Mouse (Mus musculus) limb, embryonic 11.5 days (tissue): ENCODE results near the gene Agpat4. TPM values are rescaled to one million over a fixed set of nuclear protein-coding genes. Genes with fewer than 3 reads are reported as not detected.

Source experiments
- ATAC-seq: fragments of 200-750 bp; cut with Nextera tagmentation; 2 replicates; pipeline ENCODE4 v1.8.0; 2017; ENCODE audit warnings: low read depth; ENCODE audit not compliant: insufficient number of reproducible peaks, low FRiP score, low TSS enrichment
- DNase-seq: peaks from one replicate; pipeline ENCODE4 v3.0.0-alpha.2; 2015; ENCODE audit warnings: low spot score
- H3K27ac ChIP-seq: fragments of 300-500 bp; sonication (generic); replicated peaks from 2 replicates; pipeline ENCODE4 v1.5.1; 2014; ENCODE audit warnings: low read depth, mild to moderate bottlenecking, low read length
- H3K27me3 ChIP-seq: fragments of 300-500 bp; sonication (generic); 2 replicates; pipeline ENCODE4 v1.6.1; 2014; ENCODE audit warnings: mild to moderate bottlenecking, low read length, mixed read lengths; ENCODE audit not compliant: control insufficient read depth, insufficient read depth
- H3K36me3 ChIP-seq: fragments of 300-500 bp; sonication (generic); 2 replicates; pipeline ENCODE4 v1.6.1; 2014; ENCODE audit warnings: mild to moderate bottlenecking, low read length, moderate library complexity, mixed read lengths; ENCODE audit not compliant: control insufficient read depth, insufficient read depth
- H3K4me1 ChIP-seq: fragments of 300-500 bp; sonication (generic); 2 replicates; pipeline ENCODE4 v1.6.1; 2014; ENCODE audit warnings: low read length, mixed read lengths; ENCODE audit not compliant: control insufficient read depth, insufficient read depth
- H3K4me2 ChIP-seq: fragments of 300-500 bp; sonication (generic); 2 replicates; pipeline ENCODE4 v1.6.1; 2014; ENCODE audit warnings: low read depth, mild to moderate bottlenecking, moderate library complexity; ENCODE audit not compliant: severe bottlenecking
- H3K4me3 ChIP-seq: fragments of 300-500 bp; sonication (generic); 2 replicates; pipeline ENCODE4 v1.5.1; 2014; ENCODE audit warnings: low read depth, low read length
- H3K9ac ChIP-seq: fragments of 300-500 bp; sonication (generic); 2 replicates; pipeline ENCODE4 v1.6.1; 2014; ENCODE audit warnings: mild to moderate bottlenecking, low read length
- H3K9me3 ChIP-seq: fragments of 300-500 bp; sonication (generic); 2 replicates; pipeline ENCODE4 v1.6.1; 2016; ENCODE audit warnings: low read length; ENCODE audit not compliant: control insufficient read depth
- WGBS: fragments of 180-500 bp; shearing (Covaris S2); extraction: QIAGEN DNeasy Blood & Tissue Kit; methylation state at CpG from one replicate; pipeline ENCODE4 v1.1.7; 2014; 5-methylcytosine and 5-hydroxymethylcytosine counted together
- polyA plus RNA-seq: library from polyadenylated mRNA; unstranded; fragments of >200 nt; fragmentation: Nextera tagmentation; extraction: Ambion mirVana; gene quantifications from 2 replicates; pipeline ENCODE4 v1.2.1, GENCODE M21; 2014

Agpat4 gene
- polyA plus RNA-seq, 1 experiment from 2014 or later: 25.5 TPM

DNA sequence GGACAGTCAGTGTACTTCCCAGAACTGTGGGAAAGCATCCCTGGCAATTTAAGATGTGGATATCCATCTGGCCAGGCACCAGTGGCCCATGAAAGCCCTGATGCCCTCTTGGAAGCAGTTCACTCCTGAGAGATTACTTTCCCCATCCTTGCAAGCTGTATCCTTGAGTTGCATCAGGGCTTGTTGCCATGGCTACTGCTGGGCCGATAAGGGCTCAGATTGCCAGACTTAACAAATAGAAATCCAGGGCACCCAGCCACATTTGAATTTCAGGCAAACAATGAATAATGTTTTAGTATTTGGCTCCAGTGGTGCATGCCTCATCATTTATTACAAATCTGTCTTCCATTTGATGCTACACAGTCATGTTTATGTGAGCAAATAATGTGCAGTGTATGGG lies 69.3 kb downstream of the Agpat4 start:
- no peaks in the 10 kb centered on the region for H3K36me3 ChIP-seq
- WGBS: 82% methylated on average over 1 of the region's 1 CpGs

DNA sequence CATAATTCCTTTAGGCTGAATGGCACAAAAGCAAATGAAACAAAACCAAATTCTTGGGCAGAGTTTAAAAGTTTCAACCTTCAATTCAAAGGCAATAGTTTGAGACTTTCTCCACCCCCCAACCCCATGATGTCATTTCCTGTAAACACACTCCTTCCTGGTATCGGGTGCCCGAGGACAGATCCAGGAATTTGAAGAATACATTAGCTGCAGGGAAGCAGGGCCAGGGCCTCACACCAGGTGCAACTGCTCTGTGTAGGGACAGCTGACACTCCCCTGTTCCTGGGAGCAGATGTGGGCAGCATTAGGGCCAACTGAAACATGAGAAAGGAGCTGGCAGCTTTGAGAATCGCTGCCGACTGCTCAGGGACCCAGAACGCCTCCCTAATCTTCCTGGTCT lies 76.6 kb downstream of the Agpat4 start:
- Histone ChIP-seq H3K36me3 (no peaks in the 10 kb centered on the region), H3K4me2 (no peak overlapping the region), H3K4me3 (no peak overlapping the region), H3K27ac (peak overlapping the region; percentile 68; the same call in 1 of the 2 replicates), H3K27me3 (no peaks in the 10 kb centered on the region), H3K9me3 (no peaks in the 10 kb centered on the region), H3K9ac (no peak overlapping the region; the same call in 1 of the 2 replicates), H3K4me1 (peaks cover 13% of the 10 kb centered on the region)
- DNase-seq: peak; percentile 54
- WGBS: 20% methylated on average over 5 of the region's 5 CpGs
- ATAC-seq: 0 out of 2 replicates have a peak, but pooled peaks have one; percentile 72

More for the DNA sequence above, 69.3 kb downstream of the Agpat4 start:
- Histone ChIP-seq H3K4me1 (no peaks in the 10 kb centered on the region), H3K9me3 (no peaks in the 10 kb centered on the region), H3K27ac (no peak overlapping the region), H3K9ac (no peak overlapping the region), H3K4me2 (no peak overlapping the region), H3K27me3 (no peaks in the 10 kb centered on the region), H3K4me3 (no peak overlapping the region)
- DNase-seq: no peak
- no peak for ATAC-seq

DNA sequence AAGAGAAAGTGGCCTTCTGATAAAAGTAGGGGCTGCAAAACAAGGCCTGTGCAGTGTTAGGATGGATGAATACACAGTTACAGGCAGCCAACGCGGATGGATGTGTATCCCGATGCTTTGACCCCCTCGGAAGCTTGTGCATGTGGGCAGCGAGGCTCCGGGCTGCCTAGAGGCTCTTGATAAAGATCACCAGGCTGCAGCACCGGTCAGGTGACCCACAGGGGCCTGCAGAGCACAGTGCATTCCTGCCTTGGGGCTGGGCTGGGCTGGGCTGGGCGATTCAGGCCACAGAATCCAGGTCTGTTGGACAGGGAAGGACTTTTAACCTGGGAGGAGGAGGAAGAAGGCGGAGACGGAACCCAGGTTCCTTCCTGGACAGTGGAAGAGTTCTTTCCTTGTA lies 77.1 kb downstream of the Agpat4 start:
- peak overlapping the region; percentile 68 for H3K27ac ChIP-seq
- H3K27me3 ChIP-seq: no peaks in the 10 kb centered on the region
- no peak overlapping the region for H3K4me2 ChIP-seq
- DNase-seq (no peak), ATAC-seq (no peak)
- WGBS: 55% methylated on average over 10 of the region's 10 CpGs
- no peaks in the 10 kb centered on the region for H3K36me3 ChIP-seq
- no peak overlapping the region for H3K4me3 ChIP-seq
- H3K9me3 ChIP-seq: no peaks in the 10 kb centered on the region
- peaks cover 13% of the 10 kb centered on the region for H3K4me1 ChIP-seq
- H3K9ac ChIP-seq: no peak overlapping the region; the same call in 1 of the 2 replicates

DNA sequence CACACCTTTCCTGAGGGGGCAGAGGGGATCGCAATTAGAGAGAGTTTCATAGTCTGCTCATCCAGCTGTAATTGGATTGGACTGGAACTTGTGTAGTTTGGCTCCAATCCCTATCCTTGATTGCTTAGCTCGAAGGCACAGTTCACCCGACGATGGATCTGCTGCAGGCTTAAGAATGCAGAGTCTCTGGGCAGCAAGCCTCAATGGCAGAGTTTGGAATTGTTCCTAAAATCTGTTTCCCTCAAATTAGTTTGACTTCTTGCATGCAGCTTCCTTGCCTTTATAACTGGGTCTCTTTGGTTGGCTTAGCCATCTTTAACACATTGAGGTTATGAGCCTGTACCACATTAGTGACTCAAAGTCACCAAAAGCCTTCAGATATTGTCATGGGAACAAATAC lies 81.4 kb downstream of the Agpat4 start:
- H3K27me3 ChIP-seq: no peaks in the 10 kb centered on the region
- H3K27ac ChIP-seq: no peak overlapping the region
- H3K4me1 ChIP-seq: peaks cover 8% of the 10 kb centered on the region
- H3K9me3 ChIP-seq: no peaks in the 10 kb centered on the region
- H3K4me3 ChIP-seq: no peak overlapping the region
- no peak for ATAC-seq
- 78% methylated on average over 4 of the region's 4 CpGs for WGBS
- no peak overlapping the region for H3K9ac ChIP-seq
- no peak overlapping the region for H3K4me2 ChIP-seq
- no peak for DNase-seq
- no peaks in the 10 kb centered on the region for H3K36me3 ChIP-seq

DNA sequence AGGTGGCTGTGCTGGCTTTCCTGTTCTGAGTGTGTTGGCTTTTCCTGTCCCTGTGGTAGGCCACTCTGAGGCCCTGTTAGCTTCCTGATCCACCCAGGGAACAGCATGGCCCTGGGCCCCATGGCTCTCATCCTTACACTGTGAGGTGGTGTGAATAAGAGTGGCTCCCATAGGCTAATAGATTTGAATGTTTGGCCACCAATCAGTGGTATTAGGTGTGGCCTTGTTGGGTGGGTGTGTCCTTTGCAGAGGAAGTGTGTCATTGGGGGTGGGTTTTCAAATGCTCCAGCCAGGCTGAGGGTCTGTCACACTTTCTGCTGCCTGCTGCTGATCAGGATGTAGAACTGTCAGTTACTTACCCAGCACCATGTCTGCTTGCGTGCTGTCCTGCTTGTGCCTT lies 82.6 kb downstream of the Agpat4 start:
- ATAC-seq (no peak), DNase-seq (no peak)
- Histone ChIP-seq H3K36me3 (no peaks in the 10 kb centered on the region), H3K9me3 (no peaks in the 10 kb centered on the region), H3K4me2 (no peak overlapping the region), H3K27me3 (no peaks in the 10 kb centered on the region), H3K9ac (no peak overlapping the region), H3K4me3 (no peak overlapping the region), H3K27ac (no peak overlapping the region), H3K4me1 (peaks cover 10% of the 10 kb centered on the region)
- 97% methylated on average over 1 of the region's 1 CpGs for WGBS

DNA sequence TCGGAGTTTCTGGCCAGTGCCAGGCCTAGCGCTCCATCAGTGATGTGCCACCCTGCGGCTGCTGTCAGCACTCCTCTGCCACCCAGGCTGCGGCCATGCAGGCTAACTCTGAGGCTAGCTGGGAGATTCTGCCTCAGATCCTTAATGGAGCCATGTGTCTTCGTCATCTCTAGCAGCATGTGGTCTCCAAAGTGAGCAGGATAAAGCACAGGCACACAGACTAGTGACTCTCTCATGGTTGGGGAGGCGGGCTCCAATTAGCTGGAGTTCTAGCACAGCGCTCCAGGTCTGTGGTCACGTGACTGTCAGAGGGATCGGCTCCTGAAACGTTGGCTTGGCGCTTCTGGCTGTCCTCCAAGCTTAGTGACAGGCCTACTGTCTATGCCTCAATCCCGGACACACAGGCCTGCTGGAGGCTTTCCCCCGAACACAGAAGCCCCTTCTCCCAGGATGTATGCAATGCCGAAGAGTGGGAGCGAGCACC lies 85.0 kb downstream of the Agpat4 start:
- Histone ChIP-seq H3K4me2 (no peak overlapping the region), H3K4me1 (peaks cover 26% of the 10 kb centered on the region), H3K36me3 (no peaks in the 10 kb centered on the region), H3K27ac (0 out of 2 replicates have a peak overlapping the region, but pooled peaks have one; percentile 26), H3K4me3 (no peak overlapping the region), H3K9me3 (no peaks in the 10 kb centered on the region), H3K27me3 (no peaks in the 10 kb centered on the region), H3K9ac (no peak overlapping the region)
- no peak for DNase-seq
- WGBS: 62% methylated on average over 15 of the region's 15 CpGs
- ATAC-seq: no peak

DNA sequence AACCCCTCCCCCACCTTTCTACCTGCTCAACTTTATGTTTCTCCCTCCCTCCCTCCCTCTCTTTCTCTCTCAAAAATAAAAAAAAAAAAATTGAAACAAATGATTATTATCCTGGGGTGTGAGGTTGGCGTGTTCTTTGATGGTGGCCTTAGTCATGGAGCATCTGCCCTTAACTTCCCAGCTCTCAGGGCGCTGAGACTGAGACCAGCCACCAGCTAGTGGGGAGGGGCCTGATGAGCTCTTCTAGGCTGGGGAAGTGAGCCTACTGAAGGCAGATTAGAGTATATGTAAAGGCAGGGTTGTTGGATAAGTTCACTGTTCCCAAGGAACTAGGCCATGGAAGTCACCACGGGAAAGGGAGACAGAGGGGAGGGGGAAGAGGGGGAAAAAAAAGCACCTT lies 85.7 kb downstream of the Agpat4 start:
- no peak overlapping the region for H3K4me2 ChIP-seq
- ATAC-seq (no peak), DNase-seq (no peak)
- 0 out of 2 replicates have a peak overlapping the region, but pooled peaks have one; percentile 30 for H3K27ac ChIP-seq
- 73% methylated on average over 3 of the region's 3 CpGs for WGBS
- no peaks in the 10 kb centered on the region for H3K27me3 ChIP-seq
- no peaks in the 10 kb centered on the region for H3K36me3 ChIP-seq
- no peak overlapping the region for H3K4me3 ChIP-seq
- peaks cover 26% of the 10 kb centered on the region for H3K4me1 ChIP-seq
- H3K9ac ChIP-seq: no peak overlapping the region
- no peaks in the 10 kb centered on the region for H3K9me3 ChIP-seq

DNA sequence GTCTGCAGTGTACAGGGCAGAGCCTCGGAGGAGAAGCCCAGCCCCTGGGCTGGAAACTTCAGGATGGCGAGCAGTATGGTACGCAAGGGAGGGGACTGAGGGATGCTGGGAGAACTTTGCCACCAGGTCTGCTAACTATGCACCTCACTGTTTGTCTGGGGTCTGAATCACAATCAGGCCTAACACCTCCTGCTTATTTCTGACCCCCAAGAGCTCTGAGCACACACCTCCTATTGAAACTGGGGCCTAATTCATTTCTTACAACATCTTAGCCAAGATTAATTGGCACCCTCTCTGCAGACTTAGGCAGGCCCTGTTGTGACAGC lies 86.1 kb downstream of the Agpat4 start:
- 78% methylated on average over 3 of the region's 3 CpGs for WGBS
- no peak overlapping the region for H3K9ac ChIP-seq
- no peak for ATAC-seq

More for the DNA sequence above, 86.1 kb downstream of the Agpat4 start:
- no peak for DNase-seq
- Histone ChIP-seq H3K36me3 (no peaks in the 10 kb centered on the region), H3K4me3 (no peak overlapping the region), H3K27me3 (no peaks in the 10 kb centered on the region), H3K27ac (0 out of 2 replicates have a peak overlapping the region, but pooled peaks have one; percentile 30), H3K4me1 (peaks cover 26% of the 10 kb centered on the region), H3K9me3 (no peaks in the 10 kb centered on the region), H3K4me2 (no peak overlapping the region)
